Mouse (Mus musculus) left cerebral cortex, postnatal 36 days (tissue): ENCODE results near the gene Bves. TPM values are rescaled to one million over a fixed set of nuclear protein-coding genes. Genes with fewer than 3 reads are reported as not detected.

Experiments
- total RNA-seq, 2 experiments: library from RNA; stranded (reverse); gene quantifications; 2 replicates each; pipeline ENCODE4 v1.2.3; 2021

Bves gene
- total RNA-seq, 2 experiments from 2014 or later = 0.47 to 1.2 TPM

Other genes with a start within 250 kb of the Bves start
- under 1 TPM; 0.57 TPM for gene Popdc3, start 157.7 kb upstream of the Bves start, total RNA-seq
- 1 to 10 TPM; 3.5 to 4.8 TPM for gene Lin28b, start 150.6 kb downstream of the Bves start, total RNA-seq
- 10 to 100 TPM; 40.7 to 52.1 TPM for gene Hace1, start 242.1 kb downstream of the Bves start, total RNA-seq